Mouse (Mus musculus) ZHBTc4 (cell line): ENCODE measurements around the gene Mettl2.
"Not testable (repeated sequence)": the region's sequence is repeated elsewhere in the genome, so short reads cannot be mapped to it uniquely, and the experiment has no call there.

Source experiments
- DNase-seq: peaks from one replicate; pipeline ENCODE4 v3.0.0-alpha.2; 2011; ENCODE audit warnings: low read depth, low spot score

Gene Mettl2

DNA sequence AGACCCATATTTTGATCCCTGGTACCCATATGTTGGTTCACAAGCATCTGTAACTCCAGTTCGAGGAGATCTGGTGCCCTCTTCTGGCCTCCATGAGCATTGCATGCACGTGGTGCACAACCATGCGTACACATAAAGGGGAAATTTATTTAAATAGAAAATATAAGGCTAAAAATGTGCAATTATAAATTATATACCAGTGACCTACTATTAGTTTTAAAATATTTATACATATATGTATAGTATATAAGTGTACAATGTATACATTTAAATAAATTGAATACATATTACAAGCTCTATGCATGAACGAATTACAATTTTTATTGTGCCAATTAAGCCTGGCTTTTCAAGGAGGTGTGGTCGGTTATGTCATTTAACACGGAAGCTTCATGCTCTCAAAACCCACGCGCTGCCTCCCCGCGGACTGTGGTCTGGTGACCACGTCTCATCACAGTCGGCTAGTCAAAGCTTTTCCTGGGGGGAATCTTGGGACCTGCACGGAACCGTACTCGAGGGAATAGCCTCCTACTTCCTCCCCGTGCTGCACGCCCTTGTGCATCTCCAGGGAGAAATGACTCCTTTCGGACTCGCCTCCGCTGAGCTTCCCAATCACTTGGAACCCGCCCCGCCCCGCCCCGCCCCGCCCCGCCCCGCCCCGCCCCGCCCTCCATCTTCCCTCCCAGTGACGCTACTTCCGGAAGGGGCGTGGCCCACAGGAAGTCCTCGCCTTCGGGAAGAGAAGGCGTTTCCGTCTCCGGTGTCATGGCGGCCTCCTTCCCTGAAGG lies at the start of gene Mettl2:
TSS of gene Mettl2 (plus strand) at position 691 of the 785 bp plus-strand sequence.
- DNase-seq: peak; percentile 91

DNA sequence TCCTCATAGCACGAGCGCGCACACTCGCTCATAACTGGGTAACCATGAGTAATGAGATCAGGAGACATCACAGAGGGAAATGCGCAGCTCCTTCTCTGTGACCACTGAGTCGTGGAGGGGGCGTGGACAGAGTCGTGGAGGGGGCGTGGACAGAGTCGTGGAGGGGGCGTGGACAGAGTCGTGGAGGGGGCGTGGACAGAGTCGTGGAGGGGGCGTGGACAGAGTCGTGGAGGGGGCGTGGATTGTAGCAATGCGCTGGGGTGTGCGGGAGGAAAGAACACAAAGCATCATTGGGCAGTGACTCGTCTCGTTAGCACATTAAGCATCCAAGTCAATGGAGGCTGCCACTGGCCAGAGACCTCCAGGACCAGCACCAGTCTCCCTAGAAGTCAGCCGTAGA lies 13.8 kb upstream of the Mettl2 start:
- DNase-seq: peak; percentile 63

DNA sequence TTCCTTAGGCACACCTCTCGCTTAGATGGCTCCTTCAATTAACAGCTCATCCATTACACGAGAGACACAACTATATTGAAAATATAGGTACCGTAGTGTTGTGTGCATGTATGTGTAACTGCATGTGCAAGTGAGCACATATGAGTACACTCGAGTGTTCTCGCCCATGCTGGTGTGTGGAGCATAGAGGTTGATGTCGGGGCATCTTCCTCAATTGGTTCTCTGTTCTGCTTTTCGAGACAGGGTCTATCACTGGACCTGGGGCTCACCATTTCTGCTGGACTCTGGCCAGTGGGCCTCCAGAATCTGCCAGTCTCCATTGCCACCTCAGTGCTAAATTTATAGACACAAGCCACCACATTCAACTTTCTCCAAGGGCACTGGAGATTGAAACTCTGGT lies 8.4 kb upstream of the Mettl2 start:
- no peak for DNase-seq

DNA sequence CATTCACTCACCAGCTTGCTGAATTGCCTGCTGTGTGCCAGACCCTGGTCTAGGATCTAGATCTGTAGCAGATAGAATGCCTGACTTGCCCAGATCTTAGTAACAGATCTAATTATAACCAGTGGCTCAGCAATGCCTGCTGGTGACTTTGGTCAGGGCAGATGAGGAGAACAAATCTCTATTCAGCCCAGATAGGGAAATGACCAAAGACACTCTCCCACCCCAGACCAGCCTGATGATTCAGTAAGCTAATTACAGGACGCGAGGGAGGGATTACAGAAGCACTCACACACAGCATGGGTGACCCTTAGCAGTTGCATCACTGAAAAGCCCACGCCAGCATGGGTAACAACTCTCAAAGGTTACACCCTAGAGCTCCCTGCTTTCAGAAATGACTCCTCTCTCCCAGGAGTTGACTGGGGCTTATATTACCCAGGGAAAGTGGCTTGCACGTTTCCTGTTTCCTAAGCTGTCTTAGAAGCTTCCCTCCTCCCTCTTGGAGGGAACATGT lies 5.6 kb upstream of the Mettl2 start:
- DNase-seq: no peak

DNA sequence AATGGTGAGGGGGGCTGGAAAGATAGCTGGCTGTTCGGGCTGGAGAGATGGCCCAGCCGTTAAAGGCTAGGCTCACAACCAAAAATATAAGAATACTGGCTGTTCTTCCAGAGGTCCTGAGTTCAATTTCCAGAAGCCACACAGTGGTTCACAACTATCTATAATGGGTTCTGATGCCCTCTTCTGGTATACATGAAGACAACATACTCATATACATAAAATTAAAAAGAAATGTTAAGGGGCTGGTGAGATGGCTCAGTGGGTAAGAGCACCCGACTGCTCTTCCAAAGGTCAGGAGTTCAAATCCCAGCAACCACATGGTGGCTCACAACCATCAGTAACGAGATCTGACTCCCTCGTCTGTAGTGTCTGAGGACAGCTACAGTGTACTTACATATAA lies 4.4 kb upstream of the Mettl2 start:
- DNase-seq: not testable (repeated sequence)

DNA sequence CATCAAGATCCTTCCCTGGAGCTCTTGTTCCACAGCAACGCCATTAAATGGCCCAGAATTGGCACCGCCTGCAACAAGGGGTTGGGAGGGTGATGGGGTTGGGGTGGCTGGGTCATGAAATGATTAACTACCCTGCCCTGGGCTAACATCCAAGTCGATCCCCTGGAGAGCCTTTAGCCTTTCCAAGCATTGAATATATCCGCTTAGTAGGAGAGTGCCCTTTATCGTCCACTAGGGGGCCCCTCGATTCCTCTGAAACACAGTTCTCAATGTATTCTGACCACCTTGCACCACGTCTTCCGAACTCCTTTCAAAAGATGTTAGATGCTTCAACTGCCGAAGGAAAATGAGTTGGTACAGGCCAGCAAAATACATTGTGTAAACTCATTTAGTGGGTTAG lies 2.2 kb upstream of the Mettl2 start:
- peak; percentile 87 for DNase-seq

DNA sequence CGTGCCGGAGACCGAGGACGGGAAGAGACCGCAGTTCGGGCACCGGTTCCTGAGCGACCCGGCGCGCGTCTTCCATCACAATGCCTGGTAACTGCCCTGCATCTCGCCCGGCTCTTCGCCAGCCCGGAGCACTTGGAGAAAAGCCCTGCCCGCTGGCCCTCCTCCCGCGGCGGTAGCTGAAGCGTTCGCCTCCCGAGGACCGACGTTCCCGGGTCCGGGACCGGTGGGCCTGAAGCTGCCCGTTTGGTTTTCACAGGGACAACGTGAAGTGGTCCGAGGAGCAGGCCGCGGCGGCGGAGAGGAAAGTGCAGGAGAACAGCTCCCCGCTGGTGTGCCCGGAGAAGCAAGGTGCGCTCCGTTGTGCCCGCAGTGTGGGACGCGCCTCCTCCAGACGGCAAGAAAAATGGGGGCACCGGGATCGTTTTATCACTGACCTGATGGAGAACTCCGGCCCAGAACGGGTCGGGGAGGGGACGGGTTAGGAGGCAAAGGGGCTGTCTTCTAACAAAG lies 350 bp downstream of the Mettl2 start:
- peak; percentile 33 for DNase-seq

DNA sequence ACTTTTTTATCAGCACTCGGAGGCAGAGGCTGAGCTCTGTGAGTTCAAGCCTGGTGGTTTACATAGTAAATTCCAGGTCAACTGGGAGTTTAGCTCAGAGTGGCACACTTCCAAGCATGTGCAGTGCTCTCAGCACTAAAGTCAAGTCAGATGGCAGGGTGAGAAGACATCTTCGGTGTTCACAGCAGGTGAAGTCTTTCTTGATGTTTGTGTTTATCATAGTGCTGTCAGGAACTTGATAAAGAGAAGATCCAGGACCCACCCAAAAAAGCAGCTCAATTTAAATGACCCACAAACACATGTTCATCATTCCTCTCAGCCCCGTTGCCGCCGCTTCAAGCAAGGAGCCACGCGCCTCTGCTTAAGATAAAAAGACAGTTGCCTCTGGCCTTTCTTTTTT lies 9.5 kb downstream of the Mettl2 start:
- no peak for DNase-seq

DNA sequence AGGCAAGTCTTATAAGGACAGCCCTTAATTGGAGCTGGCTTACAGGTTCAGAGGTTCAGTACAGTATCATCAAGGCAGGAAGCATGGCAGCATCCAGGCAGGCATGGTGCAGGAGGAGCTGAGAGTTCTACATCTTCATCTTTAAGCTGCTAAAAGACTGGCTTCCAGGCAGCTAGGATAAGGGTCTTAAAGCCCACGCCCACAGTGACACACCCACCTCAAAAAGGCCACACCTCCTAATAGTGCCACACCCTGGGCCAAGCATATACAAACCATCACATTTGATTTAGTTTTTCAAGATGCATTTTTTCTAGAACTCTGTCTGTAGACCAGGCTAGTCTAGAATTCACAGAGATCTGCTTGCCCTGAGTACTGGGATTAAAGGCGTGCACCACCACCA lies 11.0 kb downstream of the Mettl2 start:
- DNase-seq: not testable (repeated sequence)

DNA sequence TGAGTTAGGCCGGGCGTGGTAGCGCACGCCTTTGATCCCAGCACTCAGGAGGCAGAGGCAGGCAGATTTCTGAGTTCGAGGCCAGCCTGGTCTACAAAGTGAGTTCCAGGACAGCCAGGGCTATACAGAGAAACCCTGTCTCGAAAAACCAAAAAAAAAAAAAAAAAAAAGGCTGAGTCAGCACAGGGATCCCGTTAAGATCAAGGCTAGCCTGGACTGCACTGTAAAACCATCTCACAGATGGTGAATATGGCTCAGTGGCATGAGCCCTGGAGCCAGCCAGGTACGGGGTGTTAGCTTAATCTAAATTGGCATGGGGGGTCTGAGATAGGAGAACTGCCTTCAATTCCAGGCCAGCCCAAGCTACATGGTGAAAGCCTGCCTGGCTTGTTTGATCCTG lies 14.3 kb downstream of the Mettl2 start:
- DNase-seq: not testable (repeated sequence)

DNA sequence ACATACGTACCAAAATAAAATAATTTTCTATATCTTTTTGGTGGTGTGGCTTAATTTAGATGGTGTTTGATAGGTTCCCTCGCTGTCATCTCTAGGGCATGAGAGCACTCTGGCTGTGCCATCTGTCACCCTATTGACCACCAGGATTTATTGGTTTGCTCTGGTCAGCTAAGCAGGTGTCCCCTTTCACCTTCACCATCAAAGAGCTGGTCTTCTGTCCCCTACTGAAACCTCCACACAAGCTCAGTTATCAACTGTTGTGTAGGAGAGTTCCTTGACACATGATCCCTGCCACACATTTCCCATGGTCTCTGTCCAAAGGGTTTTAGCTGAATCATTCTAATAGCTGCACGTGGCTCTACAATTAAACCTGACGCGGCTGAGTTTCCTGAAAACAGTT lies 14.9 kb downstream of the Mettl2 start:
- no peak for DNase-seq

DNA sequence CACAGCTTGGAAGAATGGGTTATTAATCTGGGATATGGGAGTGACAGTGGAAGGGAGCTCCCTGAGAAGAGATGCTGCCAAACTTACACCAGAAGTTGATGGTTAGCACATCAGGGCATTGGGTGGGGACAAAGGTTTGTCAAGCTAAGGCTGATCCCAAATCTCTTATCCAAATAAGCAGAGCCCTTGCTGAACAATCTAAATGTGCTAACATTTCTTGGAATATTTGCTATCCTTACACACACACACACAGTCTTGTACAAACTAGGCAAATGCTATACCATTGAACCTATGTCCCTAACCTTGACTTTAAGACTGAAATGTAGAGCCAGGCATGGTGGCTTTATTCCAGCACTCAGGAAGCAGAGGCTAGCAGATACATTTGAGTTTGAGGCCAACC lies 17.3 kb downstream of the Mettl2 start:
- DNase-seq: no peak

DNA sequence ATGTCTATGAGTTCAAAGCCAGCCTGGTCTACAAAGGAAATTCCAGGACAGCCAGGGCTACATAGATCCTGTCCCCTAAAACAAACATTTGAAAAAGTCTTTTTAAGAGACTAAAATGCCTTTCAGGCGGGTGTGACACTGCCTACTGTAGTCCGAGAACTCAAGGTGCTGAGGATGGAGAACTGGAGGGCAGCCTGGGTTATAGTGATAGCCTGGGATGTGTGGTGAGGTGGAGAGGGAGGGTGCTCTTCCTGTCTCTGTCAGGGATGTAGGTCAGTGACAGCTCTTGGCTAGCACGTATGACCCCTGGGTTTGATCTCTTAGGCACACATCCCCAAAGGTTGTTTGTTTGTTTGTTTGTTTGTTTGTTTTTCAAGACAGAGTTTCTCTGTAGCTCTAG lies 17.9 kb downstream of the Mettl2 start:
- DNase-seq: no peak

DNA sequence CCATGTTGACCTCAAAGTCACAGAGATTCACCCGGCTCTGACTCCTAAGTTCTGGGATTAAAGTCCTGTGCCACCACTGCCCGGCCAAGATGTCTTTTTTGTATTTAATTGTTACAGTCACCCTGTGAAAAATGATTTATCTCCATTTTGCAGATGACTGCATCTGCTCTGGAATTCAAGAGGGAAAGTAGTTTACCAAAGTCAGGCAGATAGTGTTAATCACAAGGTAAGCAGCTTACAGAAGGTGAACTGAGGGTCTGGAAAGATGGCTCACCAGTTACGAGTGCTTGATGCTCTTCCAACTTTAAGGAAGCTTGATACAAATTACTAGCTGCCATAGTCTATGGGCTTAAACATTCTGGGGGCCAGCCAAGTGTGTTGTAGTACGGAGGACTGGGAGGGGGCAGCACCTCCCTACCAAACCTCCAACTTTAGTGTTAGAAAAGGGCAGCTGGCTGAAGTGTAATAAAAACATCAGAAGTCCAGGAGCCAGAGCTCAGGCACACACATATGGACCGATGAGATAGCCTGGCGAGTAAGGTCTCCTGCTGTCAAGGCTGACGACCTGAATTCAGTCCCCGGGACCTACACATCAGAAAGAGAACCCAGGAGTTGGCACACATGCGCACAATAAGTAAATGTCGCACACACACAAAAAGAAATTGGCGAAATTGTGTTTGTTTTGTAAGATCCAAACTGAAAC lies 18.4 kb downstream of the Mettl2 start:
- DNase-seq: no peak

DNA sequence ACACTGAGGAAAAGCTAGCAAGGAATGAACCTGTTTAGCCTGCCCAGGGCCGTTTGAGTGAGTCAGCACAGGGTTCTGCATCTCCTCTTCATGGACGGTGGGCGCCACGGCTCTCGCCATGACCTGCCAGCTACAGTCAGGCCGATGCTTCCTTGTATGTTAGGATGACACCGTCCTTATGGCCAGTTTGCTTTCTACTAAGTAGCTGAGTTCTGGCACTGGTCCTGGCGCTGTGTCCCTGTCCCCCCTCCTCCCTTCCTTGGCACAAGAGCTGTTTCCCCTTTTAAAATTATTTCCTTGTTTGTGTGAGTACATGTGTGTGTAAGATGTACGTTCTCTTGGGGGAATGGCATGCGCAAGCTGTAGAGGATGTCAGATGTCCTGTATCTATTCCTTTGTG lies 19.0 kb downstream of the Mettl2 start:
- DNase-seq: no peak

DNA sequence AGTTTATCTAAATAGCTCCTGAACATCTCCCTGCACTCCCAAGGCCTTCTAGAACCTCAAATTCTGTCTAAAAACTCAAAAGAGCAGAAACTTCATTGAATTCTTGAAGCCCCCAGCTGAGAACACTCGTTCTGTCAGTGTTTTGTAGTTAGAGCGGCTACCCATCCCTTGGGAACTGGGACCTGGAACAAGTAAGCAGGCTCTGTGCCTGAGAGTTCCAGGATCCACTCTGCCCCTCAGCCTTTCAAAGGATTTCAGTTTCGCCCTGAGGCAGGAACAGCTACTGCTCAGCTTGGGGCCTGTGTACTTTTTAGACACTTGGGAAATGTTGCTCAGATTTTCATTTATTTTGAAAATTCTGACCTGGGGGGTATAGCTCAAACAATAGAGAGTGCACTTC lies 20.4 kb downstream of the Mettl2 start, which contains the start of gene Gm10842:
TSS of gene Gm10842 (plus strand) at position 301 of the 400 bp plus-strand sequence.
- no peak for DNase-seq

DNA sequence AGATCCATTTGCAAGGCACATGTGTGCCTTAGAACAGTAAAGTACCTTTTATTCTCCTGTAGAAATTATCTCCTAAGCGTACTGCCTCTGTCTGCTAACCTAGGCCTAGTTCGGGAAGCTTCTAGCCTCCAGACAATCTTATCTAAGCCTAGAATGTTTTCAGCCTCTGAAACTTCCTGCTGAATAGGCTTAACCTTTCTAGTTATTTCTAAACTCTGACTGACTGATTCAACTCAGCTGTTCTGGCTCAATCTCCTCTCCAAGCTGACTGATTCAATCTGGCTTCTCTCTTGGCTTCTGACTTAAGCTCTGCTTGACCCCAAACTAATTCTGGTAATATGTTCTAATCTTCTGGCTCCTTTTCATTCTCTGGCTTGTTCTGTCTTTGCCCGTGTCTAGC lies 23.1 kb downstream of the Mettl2 start:
- no peak for DNase-seq

DNA sequence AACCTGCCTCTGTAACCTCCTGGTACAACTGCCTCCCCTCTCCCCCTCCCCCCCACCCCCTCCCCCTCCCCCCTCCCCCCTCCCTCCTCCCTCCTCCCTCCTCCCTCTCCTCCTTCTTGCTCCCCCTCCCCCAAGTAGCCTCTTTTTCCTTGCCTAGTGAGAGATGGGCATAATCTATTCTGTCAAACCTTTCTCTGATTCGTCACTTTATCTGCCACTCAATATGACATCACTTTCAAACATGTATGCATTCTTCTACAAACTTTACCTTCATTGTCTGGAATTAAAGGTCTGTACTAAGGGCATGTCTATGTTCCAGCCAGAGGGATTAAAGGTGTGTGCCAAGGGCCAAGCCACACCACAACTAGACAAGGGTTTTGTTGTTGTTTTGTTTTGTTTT lies 23.5 kb downstream of the Mettl2 start:
- peak; percentile 43 for DNase-seq

DNA sequence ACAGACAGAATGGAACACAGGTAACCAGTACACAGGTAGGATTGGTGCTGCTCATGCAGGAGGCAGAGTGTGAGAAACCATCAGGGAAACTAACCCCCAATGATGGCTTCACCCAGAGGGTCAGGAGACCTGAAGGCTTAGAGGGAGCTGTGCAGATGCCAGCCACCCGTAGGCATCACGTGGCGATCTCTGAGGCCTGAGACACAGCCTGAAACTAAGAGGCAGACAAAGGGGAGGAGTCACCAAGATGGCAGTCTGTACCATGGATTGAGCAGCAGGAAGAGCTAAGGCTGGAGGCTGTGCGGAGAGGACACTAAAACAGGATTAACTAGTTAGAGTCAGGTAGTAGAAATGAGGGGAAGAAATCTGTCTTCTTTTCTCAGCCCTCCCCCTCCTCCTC lies 24.5 kb downstream of the Mettl2 start:
- DNase-seq: peak; percentile 58

DNA sequence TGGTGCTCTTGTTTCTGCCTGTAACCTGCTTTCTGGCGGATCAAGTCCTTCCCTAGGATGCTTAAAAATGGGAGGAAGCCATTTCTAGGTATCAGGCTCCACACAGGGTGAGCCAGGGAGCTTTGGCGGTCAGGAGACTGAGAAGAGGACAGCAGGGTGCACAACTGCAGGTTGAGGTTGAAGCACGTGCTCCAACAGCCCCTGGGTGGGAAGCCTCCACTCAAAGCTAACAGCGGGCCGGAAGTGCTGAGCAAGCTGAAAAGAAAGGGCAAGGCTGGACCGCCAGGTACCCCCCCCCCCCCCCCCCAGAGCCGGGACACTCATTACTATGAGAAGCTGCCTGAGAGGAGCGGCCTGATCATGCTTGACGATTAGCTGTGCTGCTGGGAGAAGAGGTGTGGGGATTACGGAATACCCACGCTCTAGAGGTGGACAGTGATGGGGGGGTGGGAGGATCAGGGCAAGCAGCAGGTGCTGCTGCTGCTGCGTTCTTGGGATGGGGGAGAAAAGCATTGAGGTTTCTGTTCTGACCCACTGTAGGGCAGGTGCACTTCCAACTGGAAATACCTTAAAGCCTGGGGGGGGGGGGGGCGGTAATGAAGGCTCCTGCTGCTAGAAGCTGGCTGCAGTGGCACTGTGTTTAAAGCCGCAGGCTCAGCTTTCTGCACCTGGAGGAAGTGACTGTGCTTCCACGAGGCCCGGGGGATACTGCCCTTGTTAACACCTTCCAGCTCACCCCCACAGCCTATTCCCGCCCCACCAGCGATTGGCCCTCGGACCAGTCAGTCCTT lies 25.2 kb downstream of the Mettl2 start:
- peak; percentile 58 for DNase-seq

DNA sequence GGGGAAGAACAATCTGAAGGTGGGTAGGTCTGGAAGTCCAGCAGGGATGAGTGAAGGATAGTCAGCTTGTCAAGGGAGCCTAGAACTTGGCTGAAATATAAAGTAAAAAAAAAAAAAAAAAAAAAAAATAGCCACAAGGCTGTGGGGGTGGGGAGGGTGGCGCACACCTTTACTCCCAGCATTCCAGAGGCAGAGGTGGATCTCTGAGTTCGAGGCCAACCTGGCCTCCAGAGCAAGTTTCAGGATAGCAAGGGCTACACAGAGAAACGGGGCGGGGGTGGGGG lies 25.7 kb downstream of the Mettl2 start:
- DNase-seq: no peak

DNA sequence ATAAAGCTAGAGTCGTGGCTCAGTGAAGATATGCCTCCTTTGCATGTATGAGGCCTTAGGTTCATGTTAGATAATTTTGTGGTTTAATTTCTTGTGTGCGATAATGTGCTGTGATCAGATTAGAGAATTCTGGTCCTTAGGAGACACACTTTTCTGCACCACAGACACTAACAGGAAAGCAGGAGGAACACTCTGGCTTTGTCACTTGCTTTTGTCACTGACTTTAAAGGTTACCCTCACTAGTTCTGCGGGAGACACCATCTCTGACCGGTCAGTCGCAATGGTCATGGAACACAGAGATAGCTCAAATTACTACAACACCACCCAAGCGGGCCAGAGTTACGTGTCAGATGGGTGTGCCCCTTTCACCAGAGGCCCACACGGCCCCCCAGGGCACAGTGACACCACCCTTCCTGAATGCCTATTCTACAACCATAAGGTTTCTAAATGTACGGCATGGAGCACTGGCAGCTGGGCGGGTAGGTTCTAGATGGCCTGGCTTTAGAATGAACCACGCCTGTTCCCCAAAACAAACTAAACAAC lies 26.2 kb downstream of the Mettl2 start:
- DNase-seq: peak; percentile 27
